8 mouse cellular contexts compared by ENCODE assay signal in genomic region chr2:115581241-115581988, GRCm38 (mm10). TPM values are rescaled to one million over a fixed set of nuclear protein-coding genes. Genes with fewer than 3 reads are reported as not detected.
A peak's percentile ranks its signal among the peaks of the same experiment; 100 is the strongest.
DNase-seq lines count a peak whose midpoint lies in the region; ATAC-seq lines count a peak whose summit lies in the region.

TSS of gene BC052040 (plus strand) at chr2:115581716.

- H3K27me3 ChIP-seq in heart, embryonic 14.5 days (ENCODE audit: control insufficient read depth, insufficient read depth, low read length), result no peaks in the 10 kb centered on the region
- H3K27me3 ChIP-seq in liver, embryonic 13.5 days, result no peaks in the 10 kb centered on the region
- H3K27me3 ChIP-seq in stomach, embryonic 16.5 days (ENCODE audit: control insufficient read depth, insufficient read depth, low read length), result no peaks in the 10 kb centered on the region

- peak within 1 kb of the TSS; percentile 75 for H3K4me2 ChIP-seq in heart, embryonic 14.5 days (ENCODE audit: low read length)
- H3K4me2 ChIP-seq in liver, embryonic 13.5 days, result peak within 1 kb of the TSS; percentile 72
- peak within 1 kb of the TSS; percentile 79 for H3K4me2 ChIP-seq in stomach, embryonic 16.5 days (ENCODE audit: low read depth, low read length)

- peak within 1 kb of the TSS; percentile 98 for H3K4me3 ChIP-seq in brown adipose tissue, adult 24 weeks (ENCODE audit: insufficient read depth, low read depth, low read length)
- H3K4me3 ChIP-seq in heart, embryonic 14.5 days (ENCODE audit: control insufficient read depth in 1 of 2, insufficient read depth in 1 of 2, low read depth in 1 of 2, low read length in 2 of 2), result peak within 1 kb of the TSS; percentile 72 to 81
- peak within 1 kb of the TSS; percentile 76 for H3K4me3 ChIP-seq in liver, embryonic 13.5 days (replicated peaks)
- peak within 1 kb of the TSS; percentile 66 for H3K4me3 ChIP-seq in stomach, embryonic 16.5 days (replicated peaks; ENCODE audit: low read length)

- WGBS in heart, embryonic 14.5 days, result under 1% methylated on average over 41 of the region's 41 CpGs
- WGBS in liver, embryonic 13.5 days (ENCODE audit: insufficient replicate concordance), result under 1% methylated on average over 41 of the region's 41 CpGs
- under 1% methylated on average over 41 of the region's 41 CpGs for whole genome bisulfite sequencing in stomach, embryonic 16.5 days

- peak; percentile 94 for DNase-seq in CD4-positive, CD25-positive, alpha-beta regulatory T cell, adult 2 months (ENCODE audit: low read depth, low spot score)
- peak; percentile 82 for DNase-seq in fibroblast of lung, adult 2 months (ENCODE audit: low read depth)
- DNase-seq in kidney, postnatal 14 days, result peak; percentile 92
- peak; percentile 85 for DNase-seq in liver, embryonic 13.5 days
- DNase-seq in neural tube, embryonic 10.5 days (ENCODE audit: extremely low spot score, low spot score), result peak; percentile 90

- no peaks in the 10 kb centered on the region for H3K36me3 ChIP-seq in heart, embryonic 14.5 days (ENCODE audit: control insufficient read depth, insufficient read depth, low read length)
- H3K36me3 ChIP-seq in liver, embryonic 13.5 days, result no peaks in the 10 kb centered on the region
- no peaks in the 10 kb centered on the region for H3K36me3 ChIP-seq in stomach, embryonic 16.5 days (ENCODE audit: control insufficient read depth, insufficient read depth, low read length)

- ATAC-seq in heart, embryonic 14.5 days (ENCODE audit: insufficient number of reproducible peaks, insufficient read depth, low FRiP score, low read depth), result peak; percentile 96
- peak; percentile 99 for ATAC-seq in liver, embryonic 13.5 days (ENCODE audit: low read depth)
- ATAC-seq in stomach, embryonic 16.5 days (ENCODE audit: insufficient read depth, low FRiP score), result peak; percentile 98

- peaks cover 5% of the 10 kb centered on the region; the same call in 1 of the 2 replicates for H3K4me1 ChIP-seq in brown adipose tissue, adult 24 weeks (ENCODE audit: control insufficient read depth, insufficient read depth, insufficient read length, low read length)
- H3K4me1 ChIP-seq in heart, embryonic 14.5 days (ENCODE audit: control insufficient read depth in 2 of 2, insufficient read depth in 2 of 2, low read length in 2 of 2), result peaks cover 12 to 16% of the 10 kb centered on the region in 2 experiments
- H3K4me1 ChIP-seq in liver, embryonic 13.5 days (replicated peaks), result peaks cover 29% of the 10 kb centered on the region
- H3K4me1 ChIP-seq in stomach, embryonic 16.5 days (ENCODE audit: control insufficient read depth, insufficient read depth, low read length), result peaks cover 11% of the 10 kb centered on the region

- peak within 1 kb of the TSS; percentile 74 for H3K9ac ChIP-seq in heart, embryonic 14.5 days (ENCODE audit: low read length)
- peak within 1 kb of the TSS; percentile 80 for H3K9ac ChIP-seq in liver, embryonic 13.5 days
- H3K9ac ChIP-seq in stomach, embryonic 16.5 days (ENCODE audit: low read length), result peak within 1 kb of the TSS; percentile 77

- peak within 1 kb of the TSS; percentile 77 for H3K27ac ChIP-seq in brown adipose tissue, adult 24 weeks (replicated peaks; ENCODE audit: low read depth, low read length)
- peak within 1 kb of the TSS; percentile 37 to 74; a peak in 3 of 4 replicates for H3K27ac ChIP-seq in heart, embryonic 14.5 days (replicated peaks in 1 of 2; ENCODE audit: control insufficient read depth in 1 of 2, insufficient read depth in 1 of 2, low read depth in 2 of 2, low read length in 2 of 2)
- H3K27ac ChIP-seq in liver, embryonic 13.5 days, result peak within 1 kb of the TSS; percentile 80
- peak within 1 kb of the TSS; percentile 85 for H3K27ac ChIP-seq in stomach, embryonic 16.5 days (ENCODE audit: low read length)

- H3K9me3 ChIP-seq in heart, embryonic 14.5 days (ENCODE audit: control insufficient read depth, low read length), result no peaks in the 10 kb centered on the region
- H3K9me3 ChIP-seq in liver, embryonic 13.5 days (replicated peaks), result no peaks in the 10 kb centered on the region
- H3K9me3 ChIP-seq in stomach, embryonic 16.5 days (replicated peaks; ENCODE audit: control insufficient read depth, low read length), result no peaks in the 10 kb centered on the region

RNA-seq across cellular contexts. Expression of gene BC052040, which starts in this region (rescaled TPM):
- 1.5 and 1.7 TPM in 2 replicates for polyA plus RNA-seq in brown adipose tissue, adult 24 weeks (2012; ENCODE audit: insufficient read depth, insufficient read length, missing spikeins)
- 8.5 and 9.6 TPM in 2 replicates for polyA plus RNA-seq in heart, embryonic 14.5 days (2014; fragmentation: Nextera tagmentation; extraction: Ambion mirVana)
- 6.5 and 9.9 TPM in 2 replicates for polyA plus RNA-seq in liver, embryonic 13.5 days (2015; fragmentation: Nextera tagmentation; extraction: Ambion mirVana)
- polyA plus RNA-seq in stomach, embryonic 16.5 days (2015; fragmentation: Nextera tagmentation; extraction: Ambion mirVana), result 12.3 and 13.3 TPM in 2 replicates

Comparison
In these comparisons a context has a peak if more than half of its experiments do, and no peak if none do; other contexts are left out.
1. Peak in every context shown above with its lines: DNase-seq, ATAC-seq, H3K4me3 ChIP-seq and H3K27ac ChIP-seq.